Mouse (Mus musculus) B cell, adult 62 days (primary cell): ENCODE measurements around the gene Mapk1ip1l. TPM values are rescaled to one million over a fixed set of nuclear protein-coding genes. Genes with fewer than 3 reads are reported as not detected.

ENCODE experiments used
- total RNA-seq: library from RNA; stranded (reverse); gene quantifications from 4 replicates; pipeline ENCODE4 v1.2.4, GENCODE M21; 2023

Gene Mapk1ip1l
- 164 to 179 TPM (median 168 TPM) in 4 replicates for total RNA-seq

DNA sequence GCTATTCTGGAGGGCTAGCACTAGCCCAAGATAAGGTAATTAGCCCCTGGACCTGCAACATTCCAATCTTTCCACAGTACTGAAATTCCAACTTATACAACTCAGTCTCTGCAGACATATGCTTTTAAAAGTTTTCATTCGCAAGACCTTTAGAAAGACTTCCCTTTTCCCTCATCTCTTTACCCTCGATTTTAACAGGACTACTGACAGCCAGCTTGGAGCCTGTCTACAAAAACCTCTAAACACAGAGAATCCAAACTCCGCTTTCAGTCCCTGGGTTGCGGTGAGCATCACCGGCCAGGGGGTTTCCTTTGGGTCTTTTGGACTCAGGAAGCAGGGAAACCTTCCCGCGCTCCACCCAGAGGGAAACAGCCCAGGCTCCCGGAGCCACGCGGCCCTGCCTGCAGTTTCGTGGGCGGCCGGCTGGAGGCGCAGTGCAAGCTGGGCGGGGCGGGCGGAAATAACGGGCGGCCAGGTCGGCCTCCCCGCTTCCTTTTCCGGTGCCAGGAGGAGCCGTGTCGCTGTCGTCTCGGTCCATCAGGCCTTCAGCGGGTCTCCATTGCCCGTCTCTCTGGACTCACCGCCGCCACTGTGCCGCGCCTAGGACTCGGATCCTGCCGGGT is at the start of gene Mapk1ip1l:
Mapk1ip1l (plus strand) TSS at position 482 of the 623 bp plus-strand sequence.

DNA sequence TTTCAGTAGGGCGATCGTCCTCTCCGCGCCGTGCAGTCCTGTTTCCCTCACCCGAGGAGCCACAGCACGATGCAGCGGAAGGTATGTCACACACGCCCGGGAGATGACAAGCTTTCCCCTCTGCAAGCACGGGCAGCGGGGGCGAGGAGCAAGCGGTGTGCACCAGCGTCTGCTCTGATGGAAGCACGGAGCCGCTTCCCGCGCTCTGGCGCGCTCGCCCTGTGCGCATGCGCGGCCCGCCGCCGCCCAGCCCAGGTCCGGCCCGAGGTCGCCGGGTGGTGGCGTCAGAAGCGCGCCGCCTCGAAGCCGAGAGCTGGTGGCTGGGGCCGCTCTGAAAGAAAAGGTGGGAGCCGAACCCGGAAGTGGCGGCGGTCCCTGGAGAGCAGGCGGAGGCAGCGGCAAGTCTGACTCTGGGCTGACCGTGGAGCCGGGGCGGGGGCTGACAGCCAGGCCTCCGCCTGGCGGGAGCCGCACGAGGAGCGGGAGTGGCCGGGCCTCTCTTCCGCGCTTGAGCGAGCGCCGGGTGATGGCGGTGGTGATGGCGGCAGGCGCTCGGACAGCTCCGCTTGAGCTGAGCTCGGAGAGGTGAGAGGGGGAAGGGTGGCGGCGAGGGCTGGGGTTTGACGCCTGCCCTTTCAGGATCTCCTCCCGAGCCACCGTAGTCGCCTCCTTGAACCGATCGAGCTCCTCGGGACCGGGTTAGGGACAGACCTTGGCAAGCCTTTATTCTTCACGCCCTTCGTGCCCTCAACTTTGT is 21.3 kb upstream of the Mapk1ip1l start, which contains the start of the genes Wdhd1 and Socs4:
Wdhd1 (minus strand) TSS at position 221 of the 757 bp plus-strand sequence.
Socs4 (plus strand) TSS at position 295 of the 757 bp plus-strand sequence.

DNA sequence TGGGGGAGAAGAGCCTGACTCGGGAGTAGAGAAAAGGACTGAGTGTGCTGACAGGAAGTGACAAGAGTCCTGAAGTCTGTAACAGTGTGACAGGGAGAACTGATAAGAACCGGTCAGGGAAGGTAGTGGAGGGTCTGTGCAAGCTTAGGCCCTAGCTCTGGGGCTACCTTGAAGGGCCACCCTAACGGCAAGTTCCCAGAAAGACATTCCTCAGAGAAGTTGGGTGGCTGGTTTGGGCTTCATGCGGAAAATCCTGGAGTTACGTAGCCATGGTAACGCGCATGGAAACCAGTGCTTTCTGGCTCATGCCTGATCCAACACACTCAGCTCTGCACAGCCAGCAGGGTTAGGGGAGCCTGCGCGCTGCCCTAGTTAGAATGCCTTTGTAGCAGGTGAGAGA is 69.4 kb downstream of the Mapk1ip1l start, which contains the start of gene Lgals3:
Lgals3 (plus strand) TSS at position 291 of the 400 bp plus-strand sequence.

Other genes with a start within 250 kb of the Mapk1ip1l start
- 91.8 to 103 TPM (median 95.0 TPM) in 4 replicates for gene Gch1, start 108.9 kb upstream of the Mapk1ip1l start, total RNA-seq
- 23.6 to 25.8 TPM (median 24.6 TPM) in 4 replicates for gene Wdhd1, start 21.4 kb upstream of the Mapk1ip1l start, total RNA-seq
- gene Socs4, start 21.3 kb upstream of the Mapk1ip1l start, total RNA-seq, result 26.1 to 34.2 TPM (median 31.2 TPM) in 4 replicates
- 4.4 to 10.4 TPM (median 6.0 TPM) in 4 replicates for gene Lgals3, start 69.5 kb downstream of the Mapk1ip1l start, total RNA-seq
- 2.9 to 10.2 TPM (median 8.7 TPM) in 4 replicates for gene Dlgap5, start 120.1 kb downstream of the Mapk1ip1l start, total RNA-seq
- 13.3 to 21.9 TPM (median 17.8 TPM) in 4 replicates for gene Fbxo34, start 152.2 kb downstream of the Mapk1ip1l start, total RNA-seq